Mouse (Mus musculus) stomach, embryonic 15.5 days (tissue): ENCODE results near the gene Gm11020. TPM values are rescaled to one million over a fixed set of nuclear protein-coding genes. Genes with fewer than 3 reads are reported as not detected.

Experiments
- ATAC-seq: fragments of 200-750 bp; cut with Nextera tagmentation; 2 replicates; pipeline ENCODE4 v1.8.0; 2017; ENCODE audit warnings: low read depth, moderate number of reproducible peaks, moderate TSS enrichment; ENCODE audit not compliant: insufficient read depth, low FRiP score
- H3K27ac ChIP-seq: fragments of 300-500 bp; sonication (generic); 2 replicates; pipeline ENCODE4 v1.5.1; 2015; ENCODE audit warnings: mild to moderate bottlenecking, inconsistent platforms
- H3K27me3 ChIP-seq: fragments of 300-500 bp; sonication (generic); replicated peaks from 2 replicates; pipeline ENCODE4 v1.6.1; 2015; ENCODE audit warnings: inconsistent platforms
- H3K36me3 ChIP-seq: fragments of 300-500 bp; sonication (generic); 2 replicates; pipeline ENCODE4 v1.6.1; 2015; ENCODE audit warnings: inconsistent platforms
- H3K4me1 ChIP-seq: fragments of 300-500 bp; sonication (generic); 2 replicates; pipeline ENCODE4 v1.6.1; 2015; ENCODE audit warnings: inconsistent platforms
- H3K4me2 ChIP-seq: fragments of 300-500 bp; sonication (generic); 2 replicates; pipeline ENCODE4 v1.6.1; 2015; ENCODE audit warnings: mild to moderate bottlenecking, inconsistent platforms
- H3K4me3 ChIP-seq: fragments of 300-500 bp; sonication (generic); replicated peaks from 2 replicates; pipeline ENCODE4 v1.5.1; 2015; ENCODE audit warnings: inconsistent platforms
- H3K9ac ChIP-seq: fragments of 300-500 bp; sonication (generic); 2 replicates; pipeline ENCODE4 v1.6.1; 2015; ENCODE audit warnings: inconsistent platforms
- H3K9me3 ChIP-seq: fragments of 300-500 bp; sonication (generic); 2 replicates; pipeline ENCODE4 v1.6.1; 2016; ENCODE audit warnings: inconsistent platforms
- WGBS: fragments of 180-500 bp; shearing (Covaris S2); methylation state at CpG from one replicate; pipeline ENCODE4 v1.1.7; 2015; 5-methylcytosine and 5-hydroxymethylcytosine counted together
- polyA plus RNA-seq: library from polyadenylated mRNA; unstranded; fragments of >200 nt; fragmentation: Nextera tagmentation; extraction: Ambion mirVana; gene quantifications from 2 replicates; pipeline ENCODE4 v1.2.1, GENCODE M21; 2015

Gm11020 gene
- polyA plus RNA-seq, 1 experiment from 2014 or later, result not detected

GRCm38 (mm10) chr8:104371121-104371520 lies 49.8 kb downstream of the Gm11020 start:
- ATAC-seq, result no peak
- Histone ChIP-seq H3K4me1 (peaks cover 17% of the 10 kb centered on the region), H3K9ac (no peak overlapping the region), H3K9me3 (no peaks in the 10 kb centered on the region), H3K36me3 (no peaks in the 10 kb centered on the region), H3K27ac (no peak overlapping the region), H3K4me3 (no peak overlapping the region), H3K27me3 (no peaks in the 10 kb centered on the region), H3K4me2 (no peak overlapping the region)
- WGBS, result 84% methylated on average over 6 of the region's 6 CpGs

Other genes with a start within 250 kb of the Gm11020 start
- gene Cdh5, start 219.9 kb upstream of the Gm11020 start, polyA plus RNA-seq, result 27.0 and 29.8 TPM in 2 replicates
- 1.1 and 1.2 TPM in 2 replicates for gene Bean1, start 151.1 kb upstream of the Gm11020 start, polyA plus RNA-seq
- gene Tk2, start 73.0 kb upstream of the Gm11020 start, polyA plus RNA-seq, result 16.3 and 16.4 TPM in 2 replicates
- 42.5 and 52.6 TPM in 2 replicates for gene Cklf, start 70.7 kb upstream of the Gm11020 start, polyA plus RNA-seq
- gene Cmtm2a, start 28.4 kb upstream of the Gm11020 start, polyA plus RNA-seq, result not detected in 2 replicates
- not detected in 2 replicates for gene Gm45711, start 11.5 kb upstream of the Gm11020 start, polyA plus RNA-seq
- gene Cmtm1, start 11.4 kb upstream of the Gm11020 start, polyA plus RNA-seq, result not detected in 2 replicates
- not detected in 2 replicates for gene Cmtm2b, start 663 bp downstream of the Gm11020 start, polyA plus RNA-seq
- gene Cmtm3, start 17.8 kb downstream of the Gm11020 start, polyA plus RNA-seq, result 121 and 122 TPM in 2 replicates
- 6.2 and 6.4 TPM in 2 replicates for gene Cmtm4, start 74.2 kb downstream of the Gm11020 start, polyA plus RNA-seq
- 54.9 and 58.0 TPM in 2 replicates for gene Dync1li2, start 121.5 kb downstream of the Gm11020 start, polyA plus RNA-seq
- gene Terb1, start 188.3 kb downstream of the Gm11020 start, polyA plus RNA-seq, result 0.21 and 0.32 TPM in 2 replicates
- 84.4 and 91.2 TPM in 2 replicates for gene Nae1, start 213.1 kb downstream of the Gm11020 start, polyA plus RNA-seq
- 1.0 TPM in 2 replicates for gene Car7, start 213.1 kb downstream of the Gm11020 start, polyA plus RNA-seq